Mouse (Mus musculus): ENCODE data around the gene Napb. TPM values are rescaled to one million over a fixed set of nuclear protein-coding genes. Genes with fewer than 3 reads are reported as not detected.

Napb gene
- total RNA-seq, 1 experiment: 4.2 TPM

GRCm38 (mm10) chr2:148680775-148681291, 51.4 kb downstream of the Napb start, which contains the start of gene Gzf1:
Gzf1 (plus strand) TSS chr2:148681023.
- H3K4me1 ChIP-seq (ENCODE audit: control insufficient read depth in 2 of 2, insufficient read depth in 2 of 2, low read length in 2 of 2, poor library complexity in 1 of 2): peaks cover 4 to 7% of the 10 kb centered on the region in 2 experiments; a peak in 3 of 4 replicates
- peaks cover 14% of the 10 kb centered on the region; the same call in 1 of the 2 replicates for H3K36me3 ChIP-seq (ENCODE audit: control insufficient read depth, insufficient read depth, low read length, poor library complexity, severe bottlenecking)
- peak; percentile 97 for DNase-seq (ENCODE audit: low read depth, low spot score)
- H3K9ac ChIP-seq (ENCODE audit: insufficient read depth, low read depth, low read length, poor library complexity, severe bottlenecking): peak within 1 kb of the TSS; percentile 88
- peak within 1 kb of the TSS; percentile 96 to 97 for H3K4me3 ChIP-seq (ENCODE audit: insufficient read depth in 1 of 2, low read depth in 1 of 2, low read length in 2 of 2, poor library complexity in 1 of 2, severe bottlenecking in 1 of 2)
- H3K27ac ChIP-seq (ENCODE audit: insufficient read depth, low read depth, low read length, poor library complexity, severe bottlenecking): peak within 1 kb of the TSS; percentile 75
- no peaks in the 10 kb centered on the region for H3K9me3 ChIP-seq (ENCODE audit: control insufficient read depth, insufficient read depth, low read depth, low read length)
- TF ChIP-seq CHD2 (IDR thresholded peaks at IDR 0.05; ENCODE audit: low read depth, low read length): no peak
- no peak for TF ChIP-seq ZC3H11A (IDR thresholded peaks at IDR 0.05; ENCODE audit: borderline replicate concordance, low read depth, low read length)
- in situ Hi-C loops (cut with MboI; ENCODE audit: low sequenced_read_pairs in 2 of 2, unreplicated experiment in 2 of 2): no loop called here

DNA sequence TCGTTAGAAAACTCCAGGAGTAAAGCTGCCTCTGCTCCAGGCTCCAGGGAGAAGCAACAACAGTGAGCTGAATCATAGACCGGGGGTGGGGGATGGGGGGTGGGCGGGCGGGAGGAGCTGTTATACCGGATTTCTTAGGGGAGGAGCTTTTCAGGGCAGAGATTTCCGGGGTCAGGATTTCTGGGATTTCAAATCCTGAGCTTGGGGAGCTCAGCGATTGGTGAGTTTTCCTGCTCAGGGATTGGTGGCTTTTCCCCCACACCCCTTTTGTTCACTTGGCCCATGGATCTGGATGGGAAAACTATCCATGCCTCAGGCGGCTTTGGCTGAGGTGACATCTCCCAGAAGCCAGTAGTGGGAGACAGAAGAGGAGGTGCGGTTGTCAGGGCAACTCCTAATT, 52.9 kb downstream of the Napb start:
- no peak for TF ChIP-seq CHD2 (IDR thresholded peaks at IDR 0.05; ENCODE audit: low read depth, low read length)
- no peak for TF ChIP-seq MAFK (IDR thresholded peaks at IDR 0.05; ENCODE audit: insufficient read depth, low read depth, low read length)
- TF ChIP-seq HCFC1 (IDR thresholded peaks at IDR 0.05; ENCODE audit: borderline replicate concordance, insufficient read depth, low read length): no peak
- no peak for TF ChIP-seq ZNF384 (IDR thresholded peaks at IDR 0.05; ENCODE audit: low read depth, low read length)
- no peak for TF ChIP-seq ZC3H11A (IDR thresholded peaks at IDR 0.05; ENCODE audit: borderline replicate concordance, low read depth, low read length)
- Histone ChIP-seq H3K9ac (ENCODE audit: insufficient read depth, low read depth, low read length, poor library complexity, severe bottlenecking) (peak overlapping the region; percentile 61; the same call in 1 of the 2 replicates), H3K9me3 (ENCODE audit: control insufficient read depth, insufficient read depth, low read depth, low read length) (no peaks in the 10 kb centered on the region), H3K4me3 (ENCODE audit: insufficient read depth in 1 of 2, low read depth in 1 of 2, low read length in 2 of 2, poor library complexity in 1 of 2, severe bottlenecking in 1 of 2) (peak overlapping the region; percentile 36 to 86; a peak in 3 of 4 replicates), H3K27ac (ENCODE audit: insufficient read depth, low read depth, low read length, poor library complexity, severe bottlenecking) (peak overlapping the region; percentile 86), H3K4me1 (ENCODE audit: control insufficient read depth in 2 of 2, insufficient read depth in 2 of 2, low read length in 2 of 2, poor library complexity in 1 of 2) (peaks cover 4 to 9% of the 10 kb centered on the region in 2 experiments; a peak in 3 of 4 replicates), H3K36me3 (ENCODE audit: control insufficient read depth, insufficient read depth, low read length, poor library complexity, severe bottlenecking) (peaks cover 16% of the 10 kb centered on the region)
- DNase-seq (ENCODE audit: low read depth, low spot score): peak; percentile 71
- in situ Hi-C loops (cut with MboI; ENCODE audit: low sequenced_read_pairs in 2 of 2, unreplicated experiment in 2 of 2): no loop called here

- DNase-seq (ENCODE audit: low read depth, low spot score): peak; percentile 82
- Histone ChIP-seq H3K4me3 (ENCODE audit: insufficient read depth in 1 of 2, low read depth in 1 of 2, low read length in 2 of 2, poor library complexity in 1 of 2, severe bottlenecking in 1 of 2) (peak overlapping the region; percentile 63 to 86), H3K9ac (ENCODE audit: insufficient read depth, low read depth, low read length, poor library complexity, severe bottlenecking) (peak overlapping the region; percentile 92), H3K27ac (ENCODE audit: insufficient read depth, low read depth, low read length, poor library complexity, severe bottlenecking) (peak overlapping the region; percentile 91), H3K36me3 (ENCODE audit: control insufficient read depth, insufficient read depth, low read length, poor library complexity, severe bottlenecking) (peaks cover 10% of the 10 kb centered on the region), H3K9me3 (ENCODE audit: control insufficient read depth, insufficient read depth, low read depth, low read length) (no peaks in the 10 kb centered on the region), H3K4me1 (ENCODE audit: control insufficient read depth in 2 of 2, insufficient read depth in 2 of 2, low read length in 2 of 2, poor library complexity in 1 of 2) (peaks cover 6 to 11% of the 10 kb centered on the region in 2 experiments; a peak in 3 of 4 replicates)
- peak; percentile 66; the same call in 1 of the 2 replicates for TF ChIP-seq HCFC1 (IDR thresholded peaks at IDR 0.05; ENCODE audit: borderline replicate concordance, insufficient read depth, low read length)
- peak; percentile 38; the same call in 1 of the 2 replicates for TF ChIP-seq CHD2 (IDR thresholded peaks at IDR 0.05; ENCODE audit: low read depth, low read length)
- TF ChIP-seq ZNF384 (IDR thresholded peaks at IDR 0.05; ENCODE audit: low read depth, low read length): no peak
- in situ Hi-C loops (cut with MboI; ENCODE audit: low sequenced_read_pairs in 2 of 2, unreplicated experiment in 2 of 2): no loop called here
These were observed 54.5 kb downstream of the Napb start for GRCm38 (mm10) chr2:148677801-148678200.

DNA sequence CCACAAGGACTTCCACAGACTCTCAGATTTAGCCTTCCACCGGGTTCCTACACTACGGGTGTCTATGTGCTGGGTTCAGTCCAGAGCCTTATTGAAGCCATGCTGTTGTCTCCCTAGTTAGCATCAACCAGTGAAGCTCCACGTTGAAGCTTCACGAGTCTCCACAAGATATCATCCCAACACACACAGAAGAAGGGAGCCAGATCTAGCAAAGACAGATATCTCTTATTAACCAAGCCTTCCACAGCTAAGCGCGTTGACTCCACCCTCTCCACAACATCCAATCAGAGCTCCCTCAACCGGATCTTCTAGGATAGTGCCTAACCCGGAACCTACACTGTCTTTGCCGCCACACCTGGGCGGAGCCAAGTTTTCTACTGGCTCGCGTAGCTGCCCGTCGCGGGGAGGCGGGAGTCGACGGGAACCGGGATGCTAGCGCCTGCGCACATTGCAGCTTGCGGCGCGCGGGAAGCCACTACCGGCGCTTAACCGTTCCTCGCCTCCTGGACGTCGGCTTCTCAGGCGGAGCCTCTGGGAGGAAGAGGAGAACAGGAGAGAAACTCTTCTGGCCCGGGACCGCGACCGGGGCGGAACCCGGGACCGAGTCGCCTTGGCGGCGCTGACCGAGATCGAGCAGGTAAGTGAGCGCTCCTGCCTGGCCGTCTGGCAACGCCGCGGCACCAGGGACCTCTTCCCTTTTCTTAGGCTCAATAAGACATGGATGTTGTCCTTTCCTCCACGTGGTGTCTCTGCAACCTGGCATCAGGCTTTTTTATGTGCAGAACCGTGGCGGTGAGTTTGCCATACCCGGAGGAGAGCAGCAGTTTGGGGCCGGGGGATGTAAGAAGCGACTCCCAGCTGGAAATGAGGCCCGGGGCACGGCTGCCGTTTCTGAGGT, 59.8 kb downstream of the Napb start, which contains the start of gene Nxt1:
Gene Nxt1 (plus strand): TSS at position 403 of the 898 bp plus-strand sequence.
- Histone ChIP-seq H3K9me3 (ENCODE audit: control insufficient read depth, insufficient read depth, low read depth, low read length) (no peaks in the 10 kb centered on the region), H3K27ac (ENCODE audit: insufficient read depth, low read depth, low read length, poor library complexity, severe bottlenecking) (peak within 1 kb of the TSS; percentile 55), H3K9ac (ENCODE audit: insufficient read depth, low read depth, low read length, poor library complexity, severe bottlenecking) (peak within 1 kb of the TSS; percentile 96), H3K36me3 (ENCODE audit: control insufficient read depth, insufficient read depth, low read length, poor library complexity, severe bottlenecking) (peaks cover 10% of the 10 kb centered on the region), H3K4me3 (ENCODE audit: insufficient read depth in 1 of 2, low read depth in 1 of 2, low read length in 2 of 2, poor library complexity in 1 of 2, severe bottlenecking in 1 of 2) (peak within 1 kb of the TSS; percentile 91 to 100), H3K4me1 (ENCODE audit: control insufficient read depth in 2 of 2, insufficient read depth in 2 of 2, low read length in 2 of 2, poor library complexity in 1 of 2) (peaks cover 2 to 6% of the 10 kb centered on the region in 2 experiments; a peak in 1 of 4 replicates)
- TF ChIP-seq HCFC1 (IDR thresholded peaks at IDR 0.05; ENCODE audit: borderline replicate concordance, insufficient read depth, low read length) (peak; percentile 88), ZNF384 (IDR thresholded peaks at IDR 0.05; ENCODE audit: low read depth, low read length) (no peak), ZC3H11A (IDR thresholded peaks at IDR 0.05; ENCODE audit: borderline replicate concordance, low read depth, low read length) (no peak), MAFK (IDR thresholded peaks at IDR 0.05; ENCODE audit: insufficient read depth, low read depth, low read length) (no peak), CHD2 (IDR thresholded peaks at IDR 0.05; ENCODE audit: low read depth, low read length) (peak; percentile 81)
- peak; percentile 91 for DNase-seq (ENCODE audit: low read depth, low spot score)
- in situ Hi-C loops (cut with MboI; ENCODE audit: low sequenced_read_pairs in 2 of 2, unreplicated experiment in 2 of 2): no loop called here
